12 mouse cellular contexts compared by ENCODE assay signal in the genomic region with DNA sequence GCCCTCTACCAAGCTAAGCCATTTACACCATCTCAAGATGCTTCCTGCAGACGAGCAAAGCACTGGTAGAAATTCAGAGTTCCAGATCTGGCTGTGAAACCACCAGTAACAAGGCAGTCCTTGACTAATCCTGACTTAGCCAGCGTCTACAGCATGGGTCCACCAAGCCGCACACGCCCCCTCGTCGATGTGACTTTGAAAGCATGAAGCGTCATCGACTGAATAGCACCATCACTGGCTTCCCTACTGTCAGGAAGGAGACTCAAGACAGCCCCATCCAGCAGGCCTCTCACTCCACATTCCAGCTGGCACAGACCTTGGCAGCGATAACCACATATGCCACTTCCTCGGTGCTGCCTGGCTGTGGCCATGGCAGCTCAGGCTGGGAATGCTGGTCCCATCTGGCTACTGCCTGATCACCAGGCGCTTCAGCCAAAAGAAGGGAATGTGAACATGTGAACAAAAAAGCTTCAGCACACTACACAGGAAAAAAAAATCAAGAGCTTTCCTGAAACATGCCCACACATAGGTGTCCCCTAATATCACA.
A peak's percentile ranks its signal among the peaks of the same experiment; 100 is the strongest.
DNase-seq lines count a peak whose midpoint lies in the region; ATAC-seq and TF ChIP-seq lines count a peak whose summit lies in the region.
"Had no signal": no experiment of that assay in that cellular context is flagged by ENCODE, and none has a peak within 500 bp of the region (broad histone marks: within the 10 kb centered on the region; RNA-seq: fewer than 3 reads in every experiment).

No protein-coding gene starts in this region.

- no peak for ATAC-seq in erythroid progenitor cell, adult 5-6 weeks (replicated peaks; ENCODE audit: low FRiP score, poor library complexity, severe bottlenecking)
- ATAC-seq: activated CD4-positive, CD25-positive, alpha-beta regulatory T cell, adult 4 months had no signal

- no peak for TF ChIP-seq POLR2A in cerebellum, adult 2 months (IDR thresholded peaks at IDR 0.05; ENCODE audit: borderline replicate concordance, insufficient read depth, low read length)

- H3K4me3 ChIP-seq in cerebellum, adult 2 months (replicated peaks; ENCODE audit: insufficient read depth, low read depth, low read length): no peak overlapping the region
- no peak overlapping the region for H3K4me3 ChIP-seq in layer of hippocampus, adult 2 months
- H3K4me3 ChIP-seq: limb, embryonic 15.5 days had no signal

- TF ChIP-seq CTCF in cerebellum, adult 2 months (IDR thresholded peaks at IDR 0.05; ENCODE audit: borderline replicate concordance, insufficient read depth, low read depth, low read length): no peak
- no peak for TF ChIP-seq CTCF in layer of hippocampus, adult 2 months (conservative IDR thresholded peaks at IDR 0.05)

- H3K27me3 ChIP-seq in cerebellum, adult 2 months (ENCODE audit: control insufficient read depth, insufficient read depth, low read length): no peaks in the 10 kb centered on the region
- H3K27me3 ChIP-seq: limb, embryonic 15.5 days had no signal

- no peak overlapping the region for H3K27ac ChIP-seq in cerebellum, adult 2 months (ENCODE audit: insufficient read depth, low read length)
- peak overlapping the region; percentile 79 for H3K27ac ChIP-seq in layer of hippocampus, adult 2 months
- H3K27ac ChIP-seq: limb, embryonic 15.5 days had no signal

- peaks cover 15% of the 10 kb centered on the region; the same call in 1 of the 2 replicates for H3K4me1 ChIP-seq in cerebellum, adult 2 months (ENCODE audit: control insufficient read depth, insufficient read depth, low read length)
- H3K4me1 ChIP-seq: limb, embryonic 15.5 days had no signal

- 14% methylated on average over 11 of the region's 11 CpGs for WGBS in cerebellum, adult 2 months

- DNase-seq in layer of hippocampus, adult 11-12 months (ENCODE audit: low spot score): peak; percentile 56
- no peak for DNase-seq in layer of hippocampus, adult 9-10 months (ENCODE audit: low spot score)
- peak; percentile 51 for DNase-seq in brain, embryonic 18.5 days (ENCODE audit: low read depth, low spot score)
- peak; percentile 64 to 86 for DNase-seq in cerebellum, adult 2 months
- peak in 1 of 2 experiments; percentile 48 for DNase-seq in layer of hippocampus, adult 2 months (ENCODE audit: low spot score in 2 of 2)
- no peak for DNase-seq in urinary bladder, postnatal 4 days (ENCODE audit: low spot score in 2 of 2)
- DNase-seq: heart, adult 18-20 months; kidney, postnatal 10 days; lung, embryonic 14.5 days had no signal

Comparison
In these comparisons a context has a peak if more than half of its experiments do, and no peak if none do; other contexts are left out.
1. DNase-seq: peak in layer of hippocampus, adult 11-12 months (single experiment), brain, embryonic 18.5 days (single experiment) and cerebellum, adult 2 months (2 of 2); none in layer of hippocampus, adult 9-10 months (single experiment) and urinary bladder, postnatal 4 days (0 of 2).